Mouse (Mus musculus) embryonic facial prominence, embryonic 12.5 days (tissue): ENCODE measurements around the gene Dhrs7. TPM values are rescaled to one million over a fixed set of nuclear protein-coding genes. Genes with fewer than 3 reads are reported as not detected.
A peak's percentile ranks its signal among the peaks of the same experiment; 100 is the strongest.

ENCODE experiments used
- ATAC-seq: fragments of 200-750 bp; cut with Nextera tagmentation; 2 replicates; pipeline ENCODE4 v1.8.0; 2017; ENCODE audit not compliant: insufficient number of reproducible peaks, insufficient read depth, low FRiP score, low TSS enrichment
- H3K27ac ChIP-seq: fragments of 300-500 bp; sonication (generic); 2 replicates; pipeline ENCODE4 v1.5.1; 2016; ENCODE audit warnings: mild to moderate bottlenecking
- H3K27me3 ChIP-seq: fragments of 300-500 bp; sonication (generic); 2 replicates; pipeline ENCODE4 v1.6.1; 2016; ENCODE audit warnings: mild to moderate bottlenecking, moderate library complexity
- H3K36me3 ChIP-seq: fragments of 300-500 bp; sonication (generic); 2 replicates; pipeline ENCODE4 v1.6.1; 2016; ENCODE audit warnings: mild to moderate bottlenecking
- H3K4me1 ChIP-seq: fragments of 300-500 bp; sonication (generic); 2 replicates; pipeline ENCODE4 v1.6.1; 2016
- H3K4me2 ChIP-seq: fragments of 300-500 bp; sonication (generic); replicated peaks from 2 replicates; pipeline ENCODE4 v1.6.1; 2016; ENCODE audit warnings: mild to moderate bottlenecking, moderate library complexity
- H3K4me3 ChIP-seq: fragments of 300-500 bp; sonication (generic); 2 replicates; pipeline ENCODE4 v1.5.1; 2016; ENCODE audit warnings: mild to moderate bottlenecking
- H3K9ac ChIP-seq: fragments of 300-500 bp; sonication (generic); 2 replicates; pipeline ENCODE4 v1.6.1; 2016; ENCODE audit warnings: mild to moderate bottlenecking, moderate library complexity
- H3K9me3 ChIP-seq: fragments of 300-500 bp; sonication (generic); 2 replicates; pipeline ENCODE4 v1.6.1; 2016; ENCODE audit warnings: mild to moderate bottlenecking, moderate library complexity
- WGBS: fragments of 180-500 bp; shearing (Covaris S2); methylation state at CpG from one replicate; pipeline ENCODE4 v1.1.7; 2016; 5-methylcytosine and 5-hydroxymethylcytosine counted together
- polyA plus RNA-seq: library from polyadenylated mRNA; unstranded; fragments of >200 nt; fragmentation: Nextera tagmentation; extraction: Ambion mirVana; gene quantifications from 2 replicates; pipeline ENCODE4 v1.2.1, GENCODE M21; 2016

The Dhrs7 gene
- polyA plus RNA-seq, 1 experiment from 2014 or later, result 9.6 TPM

GRCm38 (mm10) chr12:72681919-72682318, 17.2 kb upstream of the Dhrs7 start:
- H3K27ac ChIP-seq, result no peak overlapping the region
- no peaks in the 10 kb centered on the region for H3K4me1 ChIP-seq
- 93% methylated on average over 1 of the region's 1 CpGs for WGBS
- H3K4me2 ChIP-seq, result no peak overlapping the region
- H3K36me3 ChIP-seq, result no peaks in the 10 kb centered on the region
- no peak for ATAC-seq
- no peaks in the 10 kb centered on the region for H3K27me3 ChIP-seq
- no peak overlapping the region for H3K4me3 ChIP-seq
- H3K9me3 ChIP-seq, result no peaks in the 10 kb centered on the region
- no peak overlapping the region for H3K9ac ChIP-seq

GRCm38 (mm10) chr12:72679635-72680034, 14.9 kb upstream of the Dhrs7 start:
- Histone ChIP-seq H3K27me3 (no peaks in the 10 kb centered on the region), H3K9ac (no peak overlapping the region), H3K27ac (no peak overlapping the region), H3K36me3 (no peaks in the 10 kb centered on the region), H3K4me3 (no peak overlapping the region), H3K4me1 (no peaks in the 10 kb centered on the region), H3K4me2 (no peak overlapping the region), H3K9me3 (no peaks in the 10 kb centered on the region)
- no peak for ATAC-seq
- 72% methylated on average over 3 of the region's 3 CpGs for WGBS

- no peak for ATAC-seq
- Histone ChIP-seq H3K9me3 (no peaks in the 10 kb centered on the region), H3K9ac (no peak overlapping the region), H3K4me1 (no peaks in the 10 kb centered on the region), H3K27me3 (no peaks in the 10 kb centered on the region), H3K27ac (no peak overlapping the region), H3K4me2 (no peak overlapping the region), H3K4me3 (no peak overlapping the region), H3K36me3 (no peaks in the 10 kb centered on the region)
- 60% methylated on average over 2 of the region's 2 CpGs for WGBS
These were observed 10.1 kb upstream of the Dhrs7 start for GRCm38 (mm10) chr12:72674820-72675219.

- H3K4me2 ChIP-seq, result no peak overlapping the region
- no peak for ATAC-seq
These were observed 9.5 kb upstream of the Dhrs7 start for GRCm38 (mm10) chr12:72674079-72674797.

GRCm38 (mm10) chr12:72671516-72672135, 6.9 kb upstream of the Dhrs7 start:
- Histone ChIP-seq H3K4me2 (no peak overlapping the region), H3K9ac (no peak overlapping the region)
- 90% methylated on average over 6 of the region's 6 CpGs for WGBS

More at GRCm38 (mm10) chr12:72674079-72674797, 9.5 kb upstream of the Dhrs7 start:
- WGBS, result 80% methylated on average over 7 of the region's 7 CpGs
- Histone ChIP-seq H3K4me3 (no peak overlapping the region), H3K27ac (no peak overlapping the region), H3K27me3 (no peaks in the 10 kb centered on the region), H3K4me1 (no peaks in the 10 kb centered on the region), H3K9ac (no peak overlapping the region), H3K9me3 (no peaks in the 10 kb centered on the region), H3K36me3 (no peaks in the 10 kb centered on the region)

GRCm38 (mm10) chr12:72670921-72671320, 6.2 kb upstream of the Dhrs7 start:
- no peak overlapping the region for H3K4me3 ChIP-seq
- no peak for ATAC-seq
- H3K27ac ChIP-seq, result no peak overlapping the region
- H3K4me2 ChIP-seq, result no peak overlapping the region
- no peaks in the 10 kb centered on the region for H3K27me3 ChIP-seq
- no peak overlapping the region for H3K9ac ChIP-seq
- no peaks in the 10 kb centered on the region for H3K9me3 ChIP-seq
- no peaks in the 10 kb centered on the region for H3K36me3 ChIP-seq
- no peaks in the 10 kb centered on the region for H3K4me1 ChIP-seq
- WGBS, result 91% methylated on average over 8 of the region's 8 CpGs

More at GRCm38 (mm10) chr12:72671516-72672135, 6.9 kb upstream of the Dhrs7 start:
- no peak for ATAC-seq
- Histone ChIP-seq H3K36me3 (no peaks in the 10 kb centered on the region), H3K4me3 (no peak overlapping the region), H3K9me3 (no peaks in the 10 kb centered on the region), H3K27me3 (no peaks in the 10 kb centered on the region), H3K4me1 (no peaks in the 10 kb centered on the region), H3K27ac (no peak overlapping the region)

GRCm38 (mm10) chr12:72667868-72668469, 3.3 kb upstream of the Dhrs7 start:
- Histone ChIP-seq H3K27me3 (no peaks in the 10 kb centered on the region), H3K27ac (no peak overlapping the region), H3K4me2 (no peak overlapping the region), H3K9ac (no peak overlapping the region), H3K4me3 (no peak overlapping the region), H3K36me3 (no peaks in the 10 kb centered on the region), H3K4me1 (0 out of 2 replicates have a peak, but pooled peaks cover 7% of the 10 kb centered on the region), H3K9me3 (no peaks in the 10 kb centered on the region)
- no peak for ATAC-seq
- 54% methylated on average over 10 of the region's 10 CpGs for WGBS

GRCm38 (mm10) chr12:72666015-72666414, 1.3 kb upstream of the Dhrs7 start:
- Histone ChIP-seq H3K4me2 (no peak overlapping the region), H3K27ac (no peak overlapping the region), H3K27me3 (no peaks in the 10 kb centered on the region), H3K9me3 (no peaks in the 10 kb centered on the region), H3K9ac (no peak overlapping the region), H3K4me1 (0 out of 2 replicates have a peak, but pooled peaks cover 7% of the 10 kb centered on the region), H3K4me3 (no peak overlapping the region), H3K36me3 (no peaks in the 10 kb centered on the region)
- 72% methylated on average over 5 of the region's 5 CpGs for WGBS
- ATAC-seq, result no peak

- H3K27me3 ChIP-seq, result no peaks in the 10 kb centered on the region
- H3K4me2 ChIP-seq, result peak overlapping the region; percentile 90
- H3K9me3 ChIP-seq, result no peaks in the 10 kb centered on the region
- H3K9ac ChIP-seq, result peak overlapping the region; percentile 59
- H3K4me1 ChIP-seq, result 0 out of 2 replicates have a peak, but pooled peaks cover 7% of the 10 kb centered on the region
- no peaks in the 10 kb centered on the region for H3K36me3 ChIP-seq
- peak overlapping the region; percentile 56 for H3K4me3 ChIP-seq
- no peak overlapping the region for H3K27ac ChIP-seq
- 12% methylated on average over 28 of the region's 28 CpGs for WGBS
- no peak for ATAC-seq
These were observed 532 bp downstream of the Dhrs7 start for GRCm38 (mm10) chr12:72664020-72664734.

- H3K9me3 ChIP-seq, result no peaks in the 10 kb centered on the region
- no peak overlapping the region for H3K4me3 ChIP-seq
- no peaks in the 10 kb centered on the region for H3K4me1 ChIP-seq
- H3K27ac ChIP-seq, result no peak overlapping the region
- 91% methylated on average over 16 of the region's 16 CpGs for WGBS
- no peaks in the 10 kb centered on the region for H3K36me3 ChIP-seq
- H3K27me3 ChIP-seq, result no peaks in the 10 kb centered on the region
- no peak overlapping the region for H3K9ac ChIP-seq
- no peak for ATAC-seq
- H3K4me2 ChIP-seq, result no peak overlapping the region
These were observed 8.9 kb downstream of the Dhrs7 start for GRCm38 (mm10) chr12:72655775-72656174.

GRCm38 (mm10) chr12:72654698-72655097, 10.0 kb downstream of the Dhrs7 start:
- ATAC-seq, result no peak
- H3K27me3 ChIP-seq, result no peaks in the 10 kb centered on the region
- 18% methylated on average over 4 of the region's 4 CpGs for WGBS

More at GRCm38 (mm10) chr12:72654698-72655097, 10.0 kb downstream of the Dhrs7 start:
- no peaks in the 10 kb centered on the region for H3K9me3 ChIP-seq
- no peaks in the 10 kb centered on the region for H3K4me1 ChIP-seq
- H3K4me2 ChIP-seq, result no peak overlapping the region
- H3K36me3 ChIP-seq, result no peaks in the 10 kb centered on the region
- H3K9ac ChIP-seq, result no peak overlapping the region
- no peak overlapping the region for H3K4me3 ChIP-seq
- no peak overlapping the region for H3K27ac ChIP-seq
